Comparison of ENCODE assay signal across 7 mouse cellular contexts in the genomic region with DNA sequence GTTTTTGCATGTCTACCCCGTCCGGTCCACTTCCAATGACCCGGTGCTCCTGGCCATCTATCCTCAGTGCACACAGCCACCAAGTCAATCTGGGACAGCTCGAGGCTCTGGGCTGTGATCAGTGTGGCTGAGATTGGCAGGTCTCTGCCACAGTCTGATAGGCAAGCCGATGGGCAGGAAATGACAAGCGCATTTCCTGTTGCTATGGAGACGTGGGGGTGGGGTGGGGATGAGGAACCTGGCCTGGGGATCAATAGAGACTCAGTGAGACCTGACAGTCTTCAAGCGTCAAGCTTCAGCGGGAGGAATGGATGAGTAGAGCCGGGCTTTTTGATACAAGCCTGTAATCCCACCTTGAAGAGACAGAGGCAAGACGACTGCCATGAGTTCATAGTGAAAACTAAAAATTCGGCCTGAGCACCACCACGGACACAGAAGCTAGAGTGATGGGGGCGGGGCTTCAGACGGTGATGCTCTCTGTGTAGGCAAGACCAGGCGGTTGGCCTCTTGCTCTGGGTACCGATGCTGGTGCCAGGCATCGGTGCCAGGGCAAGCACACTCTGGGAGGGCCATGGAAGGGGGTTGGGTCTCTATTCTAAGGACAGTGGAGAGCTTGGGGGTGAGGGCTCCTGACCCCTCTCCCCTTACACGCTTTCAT. TPM values are rescaled to one million over a fixed set of nuclear protein-coding genes. Genes with fewer than 3 reads are reported as not detected.
DNase-seq lines count a peak whose midpoint lies in the region; ATAC-seq lines count a peak whose summit lies in the region.

No protein-coding gene starts in this region.

- peak; percentile 25 for DNase-seq in right cerebral cortex, postnatal 14 days
- no peak for DNase-seq in right cerebral cortex, postnatal 36 days (ENCODE audit: low spot score in 2 of 2)
- peak; percentile 52 for DNase-seq in embryo, embryonic 10 days (ENCODE audit: low spot score)
- peak; percentile 56 for DNase-seq in thymus, postnatal 0 days (ENCODE audit: low spot score)
- DNase-seq in ovary, postnatal 14 days (ENCODE audit: low spot score): no peak

- ATAC-seq in inflammation-experienced regulatory T-cells, adult 6 months: peak; percentile 60
- peak; percentile 27; the same call in 1 of the 2 replicates for ATAC-seq in megakaryocyte, adult 5-6 weeks (ENCODE audit: poor library complexity, severe bottlenecking)

RNA-seq across cellular contexts. Expression of a gene that starts 4.3 kb away (rescaled TPM):
- 10 to 100 TPM; 18.2 to 32.0 (median 23.3) TPM for polyA plus RNA-seq in inflammation-experienced regulatory T-cells, adult 6 months (2017; shearing (Covaris generic))
- 19.7 and 25.4 TPM in 2 replicates for total RNA-seq in megakaryocyte, adult 5-6 weeks (2015)
- 12.5 and 15.9 TPM in 2 replicates for total RNA-seq in megakaryocyte, adult 5-6 weeks (2017)
- polyA plus RNA-seq in thymus, postnatal 0 days (2015; fragmentation: Nextera tagmentation; extraction: Ambion mirVana): 14.6 and 18.3 TPM in 2 replicates

Comparison
In these comparisons a context has a peak if more than half of its experiments do, and no peak if none do; other contexts are left out.
1. DNase-seq: peak in right cerebral cortex, postnatal 14 days (single experiment), embryo, embryonic 10 days (single experiment) and thymus, postnatal 0 days (single experiment); none in right cerebral cortex, postnatal 36 days (0 of 2) and ovary, postnatal 14 days (single experiment).